Mouse (Mus musculus): ENCODE data around the gene Atad2b. TPM values are rescaled to one million over a fixed set of nuclear protein-coding genes. Genes with fewer than 3 reads are reported as not detected.
"Not testable (repeated sequence)": the region's sequence is repeated elsewhere in the genome, so short reads cannot be mapped to it uniquely, and the experiment has no call there.

The Atad2b gene
- polyA plus RNA-seq (2017; shearing (Covaris generic)), result 10 to 100 TPM; 11.9 to 13.0 TPM

GRCm38 (mm10) chr12:4916994-4917804 lies at the start of gene Atad2b:
Atad2b (plus strand) TSS chr12:4917353.
- ATAC-seq, result peak; percentile 85

- ATAC-seq, result no peak
Measured at GRCm38 (mm10) chr12:4868924-4869323, 48.2 kb upstream of the Atad2b start.

- ATAC-seq, result no peak
Measured at GRCm38 (mm10) chr12:4871260-4871659, 45.9 kb upstream of the Atad2b start.

- ATAC-seq, result no peak
Measured at GRCm38 (mm10) chr12:4872273-4872672, 44.9 kb upstream of the Atad2b start.

GRCm38 (mm10) chr12:4872983-4873477 lies 44.1 kb upstream of the Atad2b start:
- ATAC-seq, result no peak

- ATAC-seq, result no peak
Measured at GRCm38 (mm10) chr12:4873531-4873930, 43.6 kb upstream of the Atad2b start.

- peak; percentile 94 for ATAC-seq
Measured at GRCm38 (mm10) chr12:4874161-4874927, 42.8 kb upstream of the Atad2b start, which contains the start of gene Mfsd2b. Mfsd2b (minus strand) TSS chr12:4874359.

- ATAC-seq, result no peak
Measured at GRCm38 (mm10) chr12:4875623-4876022, 41.5 kb upstream of the Atad2b start.

GRCm38 (mm10) chr12:4878296-4878783 lies 38.8 kb upstream of the Atad2b start:
- ATAC-seq, result no peak

- ATAC-seq, result no peak
Measured at GRCm38 (mm10) chr12:4879048-4879447, 38.1 kb upstream of the Atad2b start.

GRCm38 (mm10) chr12:4882086-4882485 lies 35.1 kb upstream of the Atad2b start:
- no peak for ATAC-seq

- ATAC-seq, result no peak
Measured at GRCm38 (mm10) chr12:4885062-4885461, 32.1 kb upstream of the Atad2b start.

- not testable (repeated sequence) for ATAC-seq
Measured at GRCm38 (mm10) chr12:4886581-4886980, 30.6 kb upstream of the Atad2b start.

GRCm38 (mm10) chr12:4888739-4889138 lies 28.4 kb upstream of the Atad2b start:
- ATAC-seq, result no peak

GRCm38 (mm10) chr12:4889251-4889650 lies 27.9 kb upstream of the Atad2b start:
- no peak for ATAC-seq

- no peak for ATAC-seq
Measured at GRCm38 (mm10) chr12:4889891-4890290, 27.3 kb upstream of the Atad2b start.

GRCm38 (mm10) chr12:4898024-4898423 lies 19.1 kb upstream of the Atad2b start:
- no peak for ATAC-seq

GRCm38 (mm10) chr12:4905946-4906345 lies 11.2 kb upstream of the Atad2b start:
- ATAC-seq, result no peak

- ATAC-seq, result no peak
Measured at GRCm38 (mm10) chr12:4906476-4906875, 10.7 kb upstream of the Atad2b start.

GRCm38 (mm10) chr12:4906951-4907906 lies 9.9 kb upstream of the Atad2b start, which contains the start of gene Ubxn2a:
Ubxn2a (minus strand) TSS chr12:4907705.
- peak; percentile 90 for ATAC-seq

- ATAC-seq, result no peak
Measured at GRCm38 (mm10) chr12:4908391-4908790, 8.8 kb upstream of the Atad2b start.

- ATAC-seq, result not testable (repeated sequence)
Measured at GRCm38 (mm10) chr12:4910496-4910895, 6.7 kb upstream of the Atad2b start.
